Mouse (Mus musculus): ENCODE measurements at regions not wholly inside any gene's neighbourhood (a gene's known extent, or its start where the extent isn't known, plus 50 kb on each side); places are given as distances from the start of the nearest gene placed in this dataset.
"Not testable (repeated sequence)": the region's sequence is repeated elsewhere in the genome, so short reads cannot be mapped to it uniquely, and the experiment has no call there.

DNA sequence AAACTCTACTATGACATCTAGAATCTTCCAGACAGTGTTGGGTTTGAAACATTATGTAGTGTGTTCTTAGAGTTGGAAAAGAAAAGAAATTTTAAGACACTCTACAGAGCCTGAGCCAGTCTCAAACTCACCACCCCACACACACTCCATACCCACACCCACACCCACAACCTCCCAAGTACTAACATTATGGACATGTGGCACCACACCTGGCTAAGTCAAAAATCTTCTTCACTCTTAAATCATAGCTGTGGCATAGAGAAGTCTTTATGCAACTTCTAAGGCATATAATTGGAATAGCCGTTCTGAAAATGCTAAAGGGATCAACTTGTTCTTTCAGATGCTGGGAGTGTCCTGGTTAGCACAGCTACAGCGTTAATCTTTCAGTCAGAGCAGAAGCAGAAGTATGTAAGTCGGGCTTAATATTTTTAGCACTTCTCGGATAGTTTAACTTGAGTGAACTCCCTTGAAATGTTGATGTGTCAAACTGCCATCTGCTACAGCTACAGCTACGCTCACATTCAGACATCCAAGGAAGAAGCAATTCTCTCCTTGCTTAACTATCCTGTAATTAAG lies 68.6 kb upstream of the Creb1 start:
- no peak for DNase-seq

DNA sequence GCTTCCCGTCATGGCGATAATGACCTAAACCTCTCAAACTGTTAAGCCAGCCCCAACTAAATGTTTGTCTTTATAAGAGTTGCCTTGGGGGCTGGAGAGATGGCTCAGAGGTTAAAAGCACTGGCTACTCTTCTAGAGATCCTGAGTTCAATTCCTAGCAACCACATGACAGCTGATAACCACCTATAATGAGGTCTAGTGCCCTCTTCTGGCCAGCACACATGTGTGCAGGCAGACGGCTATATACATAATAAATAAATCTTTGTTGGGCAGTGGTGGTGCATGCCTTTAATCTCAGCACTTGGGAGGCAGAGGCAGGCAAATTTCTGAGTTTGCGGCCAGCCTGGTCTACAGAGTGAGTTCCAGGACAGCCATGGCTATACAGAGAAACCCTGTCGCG lies 70.8 kb upstream of the Creb1 start:
- DNase-seq: not testable (repeated sequence)

DNA sequence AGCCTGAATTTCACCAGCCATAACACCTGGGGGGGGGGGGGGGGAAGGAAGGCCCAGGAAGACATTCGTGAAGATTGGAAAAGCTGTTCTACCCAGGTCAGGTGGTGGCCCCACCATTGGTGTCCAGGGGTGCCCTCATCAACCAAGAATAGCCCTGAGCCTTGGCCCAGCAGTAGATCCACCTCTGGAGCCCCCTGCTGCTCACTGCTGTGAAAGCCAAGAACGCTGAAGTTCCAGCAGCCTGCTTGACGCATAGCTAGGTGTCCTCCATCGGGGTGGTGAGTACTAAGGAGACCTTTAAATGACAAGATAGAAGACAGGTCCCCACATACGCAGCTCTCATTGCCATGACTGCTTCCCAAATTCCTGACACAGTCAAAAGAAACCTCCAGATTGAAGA lies 74.6 kb upstream of the Creb1 start:
- no peak for DNase-seq

DNA sequence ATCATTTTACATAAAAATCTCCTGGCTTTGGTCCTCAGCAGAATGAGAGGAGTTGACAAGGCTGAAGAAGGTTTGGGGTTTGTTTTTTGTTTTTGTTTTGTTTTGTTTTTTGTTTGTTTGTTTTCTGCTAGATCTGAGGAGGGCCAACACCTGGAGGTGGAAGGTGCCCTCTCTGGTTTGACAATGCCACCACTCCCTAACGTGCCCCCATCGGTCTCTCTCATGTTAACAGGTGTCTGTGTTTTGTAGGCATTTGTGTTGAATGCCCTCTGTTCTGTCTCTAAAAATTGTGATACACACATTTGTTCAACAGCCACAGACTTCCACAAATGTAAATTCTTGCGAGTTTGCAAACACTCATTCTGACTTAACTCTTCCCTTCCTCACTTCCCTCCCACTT lies 83.3 kb upstream of the Creb1 start:
- DNase-seq: no peak

DNA sequence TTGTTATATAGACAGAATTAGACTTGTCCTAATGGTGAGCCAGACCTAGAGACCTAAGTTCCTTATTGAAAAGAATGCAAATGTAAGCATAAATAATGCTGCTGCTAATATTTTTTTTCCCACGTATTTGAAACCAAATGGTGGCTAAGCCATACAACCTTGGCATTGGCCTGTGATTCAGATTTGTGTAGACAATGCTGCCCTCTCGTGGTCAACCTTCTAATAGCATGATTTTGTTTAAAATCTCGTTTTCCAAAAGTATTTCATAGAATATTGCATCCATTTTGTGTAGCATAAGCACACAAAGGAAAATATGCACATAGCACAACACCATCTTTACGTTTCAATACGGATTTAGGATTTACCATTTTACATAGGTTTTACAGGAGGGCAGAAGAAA lies 84.4 kb upstream of the Creb1 start:
- DNase-seq: peak; percentile 77

DNA sequence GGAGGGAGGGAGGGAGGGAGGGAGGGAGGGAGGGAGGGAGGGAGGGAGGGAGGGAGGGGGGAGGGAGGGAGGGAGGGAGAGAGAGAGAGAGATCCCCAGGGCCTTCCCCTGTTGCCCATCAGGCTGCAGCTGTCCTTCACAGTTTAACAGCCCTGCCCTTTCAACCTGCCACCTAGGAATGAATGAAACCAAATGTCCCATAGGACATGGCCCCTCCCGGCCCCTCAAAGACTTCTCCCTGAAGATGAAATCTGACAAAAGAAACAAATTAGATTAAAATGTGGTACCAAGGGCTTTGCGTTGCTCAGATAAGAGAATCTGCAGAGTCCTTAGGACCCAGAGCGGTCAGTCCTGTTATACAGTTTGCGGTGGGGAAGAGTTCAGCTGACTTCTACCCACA lies 86.0 kb upstream of the Creb1 start:
- DNase-seq: no peak

DNA sequence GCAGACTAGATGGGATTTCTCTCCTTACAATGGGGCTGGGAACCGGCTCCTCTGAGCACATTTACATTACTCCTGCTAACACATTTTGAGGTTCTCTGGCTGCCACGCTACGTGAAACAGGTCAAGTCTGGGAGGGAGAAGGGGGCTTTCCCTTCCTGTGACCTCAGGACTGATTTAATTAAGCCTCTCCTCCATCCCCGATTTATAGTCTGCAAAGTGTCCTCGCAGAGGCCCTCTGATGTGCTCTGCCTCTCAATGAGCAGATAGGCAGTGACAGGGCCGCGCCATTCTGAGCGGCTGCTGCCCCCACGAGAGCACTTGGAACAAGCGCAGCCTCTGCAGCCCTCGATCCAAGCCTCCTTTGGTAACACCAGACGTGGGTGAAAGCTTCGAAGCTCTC lies 86.5 kb upstream of the Creb1 start:
- DNase-seq: peak; percentile 89

DNA sequence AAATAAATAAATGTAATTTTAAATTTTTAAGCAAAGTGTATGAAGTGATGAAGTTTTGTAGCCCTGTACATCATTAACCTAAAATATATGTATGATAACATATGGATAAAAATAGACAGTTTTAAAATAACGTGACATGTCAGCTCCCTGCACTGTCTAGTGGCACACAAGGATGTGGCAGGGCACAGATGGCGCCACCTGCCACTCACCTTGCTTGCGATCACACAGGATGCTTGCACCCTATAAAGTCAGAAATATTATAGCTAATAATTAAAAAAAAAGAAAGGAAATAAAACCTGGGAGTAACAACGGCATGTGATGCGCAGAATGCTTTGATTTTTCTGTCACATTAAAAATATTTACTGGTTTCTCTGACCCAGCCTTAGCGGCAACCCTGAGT lies 89.0 kb upstream of the Creb1 start:
- DNase-seq: no peak

DNA sequence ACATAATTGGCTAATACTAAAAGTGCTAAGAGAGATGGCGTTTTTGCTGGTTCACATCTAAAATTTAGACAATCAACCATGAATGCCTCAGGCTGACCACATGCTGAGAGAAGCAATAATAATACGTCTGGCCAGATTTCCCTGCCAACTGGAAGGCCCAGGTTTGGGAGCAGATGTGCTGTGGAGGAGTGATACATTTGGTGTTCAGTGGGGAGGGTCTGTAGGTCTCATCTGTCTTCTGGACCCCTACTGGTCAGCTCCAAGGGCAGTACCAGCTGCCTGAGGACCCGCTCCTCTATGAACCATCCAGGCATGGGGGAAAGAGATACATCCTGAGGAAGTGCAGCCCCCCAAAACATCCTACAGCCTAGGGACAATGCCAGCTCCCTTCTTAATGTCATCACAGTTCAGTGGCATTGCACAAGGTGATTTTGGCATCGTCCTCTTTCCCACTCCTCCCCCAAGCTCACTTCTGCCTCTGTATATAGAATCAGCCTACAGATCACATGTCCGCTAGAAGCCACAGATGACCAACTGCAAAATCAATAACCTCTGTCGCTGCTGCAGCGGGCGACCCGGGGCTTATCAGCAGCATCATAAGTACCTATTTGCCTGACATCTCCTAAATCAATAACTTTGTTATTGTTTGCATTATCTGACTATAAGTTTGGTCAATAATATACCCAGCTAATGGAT lies 90.1 kb upstream of the Creb1 start:
- DNase-seq: no peak

DNA sequence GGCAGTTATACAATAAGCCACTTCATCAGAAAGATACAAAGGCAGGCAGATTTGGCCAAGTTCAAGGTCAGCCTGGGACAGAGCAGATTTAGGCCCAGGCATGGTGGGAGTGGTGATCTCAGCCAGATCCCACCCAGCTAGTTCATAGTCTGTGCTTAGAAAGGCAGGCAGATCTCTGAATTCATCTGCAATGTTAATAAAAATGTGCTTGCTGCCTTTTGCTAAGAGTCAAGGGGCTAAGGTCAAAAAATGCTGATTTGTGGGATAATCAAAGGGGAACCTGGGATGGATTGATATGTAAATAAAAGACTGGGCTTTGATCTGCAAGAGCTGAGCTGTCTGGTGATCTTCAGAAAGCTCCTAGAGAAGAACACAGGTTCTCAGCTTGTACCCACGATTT lies 109.2 kb upstream of the Creb1 start:
- no peak for DNase-seq

DNA sequence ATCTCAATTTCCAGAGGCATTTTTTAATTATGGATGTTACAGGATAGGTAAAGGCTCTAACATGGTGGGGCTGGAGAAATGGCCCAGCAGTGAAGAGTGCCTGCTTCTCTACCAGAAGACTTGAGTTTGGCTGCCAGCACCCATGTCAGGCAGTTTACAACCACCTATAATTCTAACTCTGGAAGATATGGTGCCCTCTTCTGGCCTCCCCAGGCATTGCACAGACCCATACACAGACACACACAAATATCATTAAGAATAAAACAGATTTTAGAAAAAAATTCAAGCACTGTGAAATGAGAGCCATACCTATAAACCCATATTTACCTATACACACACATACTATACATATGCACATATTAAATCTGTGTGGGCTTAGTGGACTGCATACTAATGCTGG lies 113.9 kb upstream of the Creb1 start:
- DNase-seq: no peak

DNA sequence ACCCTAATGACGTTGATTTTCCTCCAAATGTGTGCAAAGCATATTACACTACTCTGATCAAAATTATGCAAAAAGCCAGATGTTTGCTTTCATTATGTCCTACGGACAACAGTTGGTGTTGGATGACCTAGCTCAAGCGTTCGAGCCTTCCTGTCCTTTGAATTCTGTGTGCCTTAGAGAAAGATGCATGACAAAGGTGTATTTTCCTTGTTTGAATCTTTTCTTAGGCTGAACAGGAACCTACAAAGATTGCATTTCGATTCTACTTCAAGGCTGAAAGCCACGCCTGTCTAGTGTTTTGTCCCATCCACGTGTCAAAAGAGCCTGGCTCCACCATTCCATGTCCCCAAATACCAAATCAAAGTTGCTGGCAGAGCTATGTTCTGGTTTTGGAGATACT lies 116.5 kb upstream of the Creb1 start:
- DNase-seq: no peak

DNA sequence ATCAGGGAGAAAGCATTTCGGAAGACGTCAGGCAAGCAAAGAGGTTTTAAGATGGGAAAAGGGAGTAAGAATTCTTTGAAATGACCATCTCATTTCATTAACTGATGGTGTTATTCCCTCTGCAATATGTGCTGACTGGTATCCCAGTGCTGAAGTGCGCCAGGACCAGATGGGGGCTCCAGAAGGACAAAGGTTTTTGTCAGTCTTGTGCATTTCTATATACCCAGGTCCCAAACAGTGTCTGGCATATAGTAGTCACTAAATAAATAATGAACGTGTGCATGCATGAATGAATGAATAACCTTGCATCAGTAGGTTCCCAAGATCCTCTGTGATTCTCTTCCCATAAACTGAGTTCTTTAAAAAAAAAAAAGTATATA lies 119.3 kb upstream of the Creb1 start:
- no peak for DNase-seq

DNA sequence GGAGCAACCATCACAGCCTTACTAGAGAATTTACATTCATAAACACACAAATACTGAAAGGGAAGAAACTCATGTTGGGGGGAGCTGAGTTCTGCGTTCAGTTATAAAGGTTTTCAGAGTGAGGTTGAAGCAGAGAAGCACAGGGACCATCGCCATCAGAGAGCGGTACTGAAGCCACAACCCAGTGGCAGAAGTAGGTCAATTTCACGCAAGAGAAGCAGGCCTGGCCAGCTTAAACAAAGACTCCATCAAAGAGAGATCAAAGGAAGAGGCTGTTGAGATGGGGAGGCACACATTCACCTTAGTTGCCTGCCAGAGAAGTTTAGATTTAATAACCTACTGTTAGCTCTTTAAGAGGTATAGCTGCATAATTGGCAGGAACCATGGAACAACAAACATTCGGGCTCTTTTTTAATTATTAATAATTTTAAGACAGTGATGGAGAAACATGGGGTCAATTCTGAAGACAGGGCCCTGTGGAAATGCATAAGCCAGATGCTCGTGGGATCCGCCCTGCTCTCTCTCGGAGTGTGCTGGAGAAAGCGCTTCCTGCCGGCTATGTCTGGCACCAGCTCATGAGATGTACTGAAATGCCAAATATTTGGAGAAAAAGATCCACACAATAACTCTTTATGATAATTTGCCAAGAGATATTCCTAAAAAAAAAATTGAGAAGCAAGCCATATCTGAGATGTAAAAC lies 119.8 kb upstream of the Creb1 start:
- DNase-seq: no peak

DNA sequence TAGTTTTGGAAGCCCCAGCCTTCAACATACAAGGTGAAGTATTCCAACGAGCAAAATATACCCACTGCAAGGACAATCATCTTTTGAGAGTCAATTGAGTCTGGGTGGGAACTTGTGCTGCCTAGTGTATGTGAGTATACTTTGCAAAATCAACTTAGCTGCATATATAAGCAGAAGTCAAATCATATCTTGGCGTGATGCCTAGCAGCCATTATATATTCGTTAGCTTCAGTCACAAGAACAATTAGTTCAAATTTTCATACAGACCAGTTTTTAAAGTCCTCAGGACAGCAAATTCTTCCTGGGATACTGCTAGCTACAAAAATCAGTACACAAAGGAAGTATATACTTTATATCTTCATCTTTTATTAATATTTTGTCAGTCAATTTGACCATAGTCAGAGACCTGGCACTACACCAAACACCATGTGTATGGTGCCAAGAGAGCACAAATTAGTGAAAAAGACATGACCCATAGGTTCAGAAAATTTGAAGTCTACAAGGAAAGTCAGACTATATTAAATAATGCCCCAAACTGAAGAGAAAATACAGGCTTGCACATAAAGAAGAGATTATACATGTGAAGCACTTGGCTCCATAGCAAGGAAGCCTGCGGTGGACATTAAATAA lies 120.5 kb upstream of the Creb1 start:
- DNase-seq: no peak

DNA sequence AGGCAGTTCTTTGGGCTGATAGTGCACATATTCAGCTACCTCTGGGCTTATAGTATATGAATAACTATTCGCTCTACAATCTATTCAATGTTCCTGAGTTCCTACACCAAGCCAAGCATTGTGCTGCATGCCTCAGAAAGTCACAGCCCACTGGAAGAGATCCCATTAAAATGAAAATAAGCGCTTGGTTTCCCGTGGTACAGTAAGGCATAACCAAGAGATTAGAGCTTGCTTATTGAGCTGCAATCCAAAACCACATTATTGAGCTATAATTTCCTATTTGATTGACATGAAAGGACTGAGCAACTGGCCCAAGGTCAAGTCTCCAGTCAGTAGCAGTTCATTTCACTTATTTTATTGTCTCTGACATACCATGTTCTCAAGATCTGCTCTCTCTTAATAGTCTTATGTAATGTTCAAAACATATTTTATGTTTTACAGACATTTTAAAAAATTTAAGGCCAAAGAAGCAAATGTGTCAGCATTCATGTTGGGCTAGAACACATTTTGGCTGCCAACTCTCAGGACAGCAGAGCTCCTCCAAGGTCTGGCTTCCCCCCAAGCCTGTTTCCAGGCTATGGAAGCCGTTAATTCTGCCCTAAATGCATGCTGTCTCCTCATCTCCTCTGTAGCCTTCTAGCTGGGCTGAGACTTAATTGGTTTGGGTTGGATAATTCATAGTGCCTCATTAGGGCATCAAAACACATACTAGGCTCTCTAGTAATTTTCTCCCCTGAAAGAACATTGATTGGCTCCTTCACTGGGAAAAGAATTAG lies 123.5 kb upstream of the Creb1 start:
- peak; percentile 57 for DNase-seq

DNA sequence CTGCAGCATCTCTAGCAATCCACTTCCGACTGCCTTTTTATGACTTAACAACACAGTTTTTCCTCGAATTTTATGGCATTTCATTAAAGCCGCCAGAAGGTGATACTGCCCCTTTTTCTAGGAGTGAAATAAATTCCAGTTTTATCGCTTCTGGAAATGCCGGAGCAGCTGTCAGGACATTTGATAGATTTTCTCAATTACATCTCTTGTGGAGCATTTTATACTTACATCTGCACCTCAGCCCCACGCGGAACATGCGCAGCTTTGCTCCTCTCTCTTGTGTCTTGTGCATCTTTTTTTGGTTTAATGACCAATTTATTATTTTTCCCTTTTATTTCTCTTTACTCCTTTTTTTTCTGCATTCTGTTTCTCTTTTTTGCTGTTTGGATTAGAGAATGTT lies 140.9 kb upstream of the Creb1 start:
- no peak for DNase-seq

DNA sequence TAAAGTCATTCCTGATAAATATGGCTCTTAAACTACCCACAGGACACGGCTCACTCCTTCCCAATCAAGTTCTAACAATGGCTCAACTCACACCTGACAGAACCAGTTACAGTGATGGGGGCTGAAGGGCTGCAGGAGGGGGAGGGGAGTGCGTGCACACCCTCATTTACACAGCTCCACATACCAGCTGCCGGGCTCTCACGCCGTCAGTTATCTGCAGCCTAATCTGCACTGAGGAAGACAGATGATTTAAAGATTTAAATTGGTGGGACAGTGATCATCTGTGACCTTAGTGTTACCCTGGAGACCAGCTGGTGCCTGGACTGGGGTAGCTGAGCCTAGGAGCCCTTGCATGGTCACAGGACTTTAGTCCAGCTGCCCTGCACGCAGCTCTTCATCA lies 151.2 kb upstream of the Creb1 start:
- DNase-seq: no peak

DNA sequence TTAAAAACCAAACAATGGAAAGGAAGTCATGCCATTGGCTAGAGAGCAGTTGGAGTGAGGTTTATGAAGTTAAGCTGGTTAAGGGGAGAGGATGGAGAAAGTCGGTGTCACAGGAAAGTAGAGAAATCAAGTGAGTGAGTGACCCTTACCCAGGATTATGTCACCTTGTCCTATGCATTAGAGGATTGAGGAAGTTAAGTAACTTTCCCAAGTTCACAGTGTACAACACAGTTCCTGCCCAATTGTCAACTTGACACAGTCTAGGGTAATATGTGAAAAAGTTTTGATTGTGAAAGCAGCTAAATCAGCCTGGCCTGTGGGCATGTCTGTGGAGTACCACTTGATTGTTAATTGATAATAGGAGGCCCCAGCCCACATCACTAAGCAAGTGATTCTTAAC lies 156.0 kb upstream of the Creb1 start:
- DNase-seq: not testable (repeated sequence)

DNA sequence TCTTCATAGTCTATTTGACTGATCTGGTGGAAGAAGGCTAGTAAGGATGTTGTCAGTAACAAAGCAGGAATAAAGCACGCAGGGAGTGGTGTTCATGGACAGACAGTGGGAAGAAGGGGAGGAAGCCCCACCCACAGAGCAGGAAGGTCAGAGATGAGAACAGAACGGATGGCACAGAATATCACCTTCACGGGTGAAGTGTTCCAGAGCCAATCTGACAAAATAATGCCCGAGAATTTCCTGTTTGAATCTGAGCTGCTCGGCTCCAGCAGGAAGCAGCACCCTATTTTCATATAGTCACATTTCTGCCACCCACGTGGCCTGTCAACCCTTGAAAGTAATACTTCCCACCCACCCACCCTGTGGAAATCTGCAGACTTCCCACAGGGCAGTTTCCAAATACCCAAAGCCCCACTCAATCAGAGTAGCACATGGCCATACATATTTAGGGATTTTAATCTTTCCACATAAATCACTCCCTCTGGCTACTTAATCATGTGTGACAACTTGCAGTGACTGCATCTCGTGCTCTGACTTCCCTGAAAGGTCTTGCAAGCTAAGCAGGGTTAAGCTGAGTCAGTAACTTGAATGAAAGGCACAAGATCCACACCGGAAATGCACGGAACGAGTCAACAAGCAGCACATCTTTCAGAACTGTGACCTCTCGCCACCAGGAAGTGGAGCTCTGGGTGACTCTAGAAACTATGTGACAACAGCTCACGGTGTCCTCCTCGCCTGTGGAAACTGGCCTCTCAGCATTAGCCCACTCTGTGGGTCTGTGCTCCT lies 158.0 kb upstream of the Creb1 start:
- peak; percentile 43 for DNase-seq

DNA sequence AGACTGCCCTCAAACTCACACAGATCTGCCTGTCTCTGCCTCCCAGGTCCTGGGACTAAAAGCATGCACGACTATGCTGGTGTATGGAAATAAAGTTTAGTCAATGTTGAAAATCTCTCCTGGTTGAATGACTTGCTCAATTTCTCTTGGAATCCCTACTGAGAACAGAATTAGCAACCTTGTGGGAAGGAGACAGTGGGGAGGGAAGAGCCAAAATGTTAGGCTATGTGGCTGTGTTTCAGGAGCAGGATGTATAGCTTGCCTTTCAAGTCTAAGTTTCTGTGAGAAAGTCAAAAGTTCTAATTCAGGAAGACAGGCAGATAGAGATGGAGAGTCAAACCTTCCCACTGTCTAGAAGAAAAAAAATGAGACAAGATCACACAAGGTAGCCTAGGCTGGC lies 168.3 kb upstream of the Creb1 start:
- no peak for DNase-seq

All from adrenal gland, postnatal 14 days (tissue).